Mouse (Mus musculus) stomach, postnatal 0 days (tissue): ENCODE results near the gene Mrpl33. TPM values are rescaled to one million over a fixed set of nuclear protein-coding genes. Genes with fewer than 3 reads are reported as not detected.

Experiments used
- ATAC-seq: fragments of 200-750 bp; cut with Nextera tagmentation; 2 replicates; pipeline ENCODE4 v1.8.0; 2017; ENCODE audit not compliant: low FRiP score, low TSS enrichment
- DNase-seq: peaks from one replicate; pipeline ENCODE4 v3.0.0-alpha.2; 2016; ENCODE audit warnings: low spot score
- H3K27ac ChIP-seq: fragments of 300-500 bp; sonication (generic); replicated peaks from 2 replicates; pipeline ENCODE4 v1.5.1; 2014; ENCODE audit warnings: mild to moderate bottlenecking, control low read depth
- H3K27me3 ChIP-seq: fragments of 300-500 bp; sonication (generic); 2 replicates; pipeline ENCODE4 v1.6.1; 2014; ENCODE audit warnings: low read length; ENCODE audit not compliant: control insufficient read depth, insufficient read depth
- H3K36me3 ChIP-seq: fragments of 300-500 bp; sonication (generic); 2 replicates; pipeline ENCODE4 v1.6.1; 2014; ENCODE audit warnings: low read length, mixed read lengths; ENCODE audit not compliant: control insufficient read depth, insufficient read depth
- H3K4me1 ChIP-seq: fragments of 300-500 bp; sonication (generic); replicated peaks from 2 replicates; pipeline ENCODE4 v1.6.1; 2014; ENCODE audit warnings: antibody characterized with exemption; ENCODE audit not compliant: control insufficient read depth, insufficient read depth
- H3K4me2 ChIP-seq: fragments of 300-500 bp; sonication (generic); replicated peaks from 2 replicates; pipeline ENCODE4 v1.6.1; 2014; ENCODE audit warnings: low read depth, mild to moderate bottlenecking, control low read depth, moderate library complexity
- H3K4me3 ChIP-seq: fragments of 300-500 bp; sonication (generic); 2 replicates; pipeline ENCODE4 v1.5.1; 2014; ENCODE audit warnings: low read depth, low read length, control low read depth
- H3K9ac ChIP-seq: fragments of 300-500 bp; sonication (generic); 2 replicates; pipeline ENCODE4 v1.6.1; 2014; ENCODE audit warnings: mild to moderate bottlenecking, low read length, control low read depth, mixed read lengths
- H3K9me3 ChIP-seq: fragments of 300-500 bp; sonication (generic); 2 replicates; pipeline ENCODE4 v1.6.1; 2016; ENCODE audit warnings: low read length; ENCODE audit not compliant: control insufficient read depth
- CTCF ChIP-seq: IDR thresholded peaks from 2 replicates; pipeline ENCODE4 v1.5.1; 2016; ENCODE audit warnings: antibody characterized with exemption, low read depth, mild to moderate bottlenecking, moderate library complexity
- EP300 ChIP-seq: optimal IDR thresholded peaks from 2 replicates; pipeline ENCODE3; 2016; ENCODE audit warnings: antibody characterized with exemption
- WGBS: fragments of 180-500 bp; shearing (Covaris S2); extraction: QIAGEN DNeasy Blood & Tissue Kit; methylation state at CpG from one replicate; pipeline ENCODE4 v1.1.7; 2014; 5-methylcytosine and 5-hydroxymethylcytosine counted together
- microRNA-seq: library from miRNA; unstranded; fragments of <30 nt; microRNA quantifications from one replicate; pipeline ENCODE4, GENCODE M21; 2016
- polyA plus RNA-seq: library from polyadenylated mRNA; unstranded; fragments of >200 nt; fragmentation: Nextera tagmentation; extraction: Ambion mirVana; gene quantifications from 2 replicates; pipeline ENCODE4 v1.2.1, GENCODE M21; 2015

Mrpl33 gene
- polyA plus RNA-seq, 1 experiment from 2014 or later: 382 TPM

DNA sequence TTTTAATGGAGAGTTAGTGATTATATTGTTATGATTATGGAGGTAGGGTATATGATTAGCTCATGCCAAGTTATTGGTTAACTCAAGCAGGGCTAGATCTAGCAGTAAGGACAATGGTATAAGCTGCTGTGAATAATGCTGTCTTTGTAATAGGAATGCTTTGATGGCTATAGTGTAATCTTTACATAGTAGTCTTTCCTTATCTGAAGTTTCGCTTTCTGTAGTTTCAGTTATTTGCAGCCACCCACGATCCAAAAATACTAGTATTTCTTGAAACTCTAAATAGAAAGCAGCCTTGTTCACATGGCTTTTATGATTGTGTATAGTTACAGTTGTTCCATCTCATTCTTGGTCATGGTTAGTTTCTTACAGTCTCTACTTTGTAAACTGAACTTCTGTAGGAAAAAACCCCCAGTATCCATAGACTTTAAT lies 116.6 kb downstream of the Mrpl33 start:
- Histone ChIP-seq H3K27ac (peak overlapping the region; percentile 94), H3K36me3 (no peaks in the 10 kb centered on the region), H3K9me3 (no peaks in the 10 kb centered on the region), H3K27me3 (no peaks in the 10 kb centered on the region), H3K4me2 (no peak overlapping the region), H3K4me3 (no peak overlapping the region), H3K4me1 (peaks cover 5% of the 10 kb centered on the region; the same call in 1 of the 2 replicates), H3K9ac (no peak overlapping the region)
- DNase-seq: no peak
- peak; percentile 91 for ATAC-seq
- TF ChIP-seq EP300 (no peak), CTCF (no peak)
- WGBS: 56% methylated on average over 2 of the region's 2 CpGs

DNA sequence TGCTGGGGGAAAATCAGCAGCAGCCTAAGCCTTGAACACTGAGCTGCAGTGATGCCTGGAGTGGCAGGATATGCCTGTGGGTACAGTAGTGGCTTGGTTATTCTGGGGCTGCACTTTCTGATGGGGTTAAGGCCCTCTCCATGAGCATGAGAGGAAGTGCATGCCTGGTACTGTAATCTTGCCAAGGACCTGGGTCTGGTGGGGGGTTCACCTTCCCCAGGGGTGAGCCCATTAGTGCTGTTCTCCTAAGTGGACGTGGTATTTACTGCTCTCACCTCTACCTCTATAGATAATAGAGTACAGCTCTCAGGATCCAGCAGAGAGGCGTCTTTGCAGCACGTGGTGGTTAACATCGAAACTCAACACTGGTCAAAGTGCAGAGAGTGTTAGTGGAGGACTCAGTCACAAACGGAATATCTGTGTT lies 117.1 kb downstream of the Mrpl33 start:
- DNase-seq: peak; percentile 51
- Histone ChIP-seq H3K27ac (peak overlapping the region; percentile 94), H3K4me2 (no peak overlapping the region), H3K9me3 (no peaks in the 10 kb centered on the region), H3K4me1 (peaks cover 5% of the 10 kb centered on the region; the same call in 1 of the 2 replicates), H3K9ac (no peak overlapping the region), H3K4me3 (no peak overlapping the region), H3K36me3 (no peaks in the 10 kb centered on the region), H3K27me3 (no peaks in the 10 kb centered on the region)
- TF ChIP-seq EP300 (no peak), CTCF (no peak)
- peak; percentile 67 for ATAC-seq
- 51% methylated on average over 5 of the region's 5 CpGs for WGBS

Small RNA genes within 50 kb of the gene (microRNA-seq; reads per million reads assigned to microRNA genes)
- not detected for gene Mir3473e

Other genes with a start within 250 kb of the Mrpl33 start
- 13.3 and 15.7 TPM in 2 replicates for gene Zfp512, start 144.5 kb upstream of the Mrpl33 start, polyA plus RNA-seq
- gene 4930548H24Rik, start 111.2 kb upstream of the Mrpl33 start, polyA plus RNA-seq: not detected in 2 replicates
- gene Gpn1, start 102.2 kb upstream of the Mrpl33 start, polyA plus RNA-seq: 22.0 and 22.7 TPM in 2 replicates
- gene Slc4a1ap, start 69.9 kb upstream of the Mrpl33 start, polyA plus RNA-seq: 13.9 and 15.2 TPM in 2 replicates
- 8.4 and 9.1 TPM in 2 replicates for gene Supt7l, start 69.1 kb upstream of the Mrpl33 start, polyA plus RNA-seq
- gene Rbks, start 100.7 kb downstream of the Mrpl33 start, polyA plus RNA-seq: 5.7 and 6.2 TPM in 2 replicates
- 44.9 and 46.5 TPM in 2 replicates for gene Babam2, start 100.7 kb downstream of the Mrpl33 start, polyA plus RNA-seq